Mouse (Mus musculus) megakaryocyte, embryonic 14.5 days (primary cell): ENCODE measurements around the gene Prkce.

Source experiments
- FLI1 ChIP-seq: IDR thresholded peaks from 2 replicates; pipeline ENCODE4 v1.6.1; 2012; ENCODE audit warnings: low read length, inconsistent platforms, mixed read lengths
- GATA1 ChIP-seq: IDR thresholded peaks from 3 replicates; pipeline ENCODE4 v1.6.1; 2012; ENCODE audit warnings: mixed read lengths, low read length, inconsistent platforms, borderline replicate concordance

DNA sequence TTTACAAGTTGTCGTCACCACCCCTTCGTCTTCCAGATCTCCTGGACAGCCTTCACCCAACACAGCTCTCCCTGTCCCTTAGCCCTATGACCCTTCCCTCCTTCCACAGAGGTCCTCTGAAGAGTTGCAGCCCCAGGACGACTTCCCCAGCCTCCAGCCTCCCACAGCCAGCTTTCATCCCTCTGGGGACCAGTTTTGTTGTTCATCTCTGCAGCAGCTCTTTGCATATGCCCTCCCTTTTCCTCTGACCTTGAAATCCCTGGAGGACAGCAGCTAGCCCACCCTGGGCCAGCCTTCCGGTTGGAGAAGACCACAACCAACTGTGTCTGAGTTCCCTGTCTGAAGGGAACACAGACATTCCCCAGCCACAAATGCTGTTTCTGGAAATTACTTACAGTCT, 483.5 kb downstream of the Prkce start:
- TF ChIP-seq GATA1, result no peak
- TF ChIP-seq FLI1, result no peak
